Mouse (Mus musculus): ENCODE measurements around the gene Ryr1. TPM values are rescaled to one million over a fixed set of nuclear protein-coding genes. Genes with fewer than 3 reads are reported as not detected.

Ryr1 gene
- polyA plus RNA-seq, 1 experiment from 2014 or later, result 3.3 TPM

GRCm38 (mm10) chr7:29162750-29163525, 38.0 kb upstream of the Ryr1 start:
- Histone ChIP-seq H3K9ac (no peak overlapping the region), H3K36me3 (0 out of 2 replicates have a peak, but pooled peaks cover 7% of the 10 kb centered on the region), H3K27ac (no peak overlapping the region), H3K4me2 (no peak overlapping the region), H3K4me3 (no peak overlapping the region), H3K27me3 (peaks cover 26% of the 10 kb centered on the region), H3K9me3 (no peaks in the 10 kb centered on the region), H3K4me1 (peaks cover 13% of the 10 kb centered on the region)
- 17% methylated on average over 9 of the region's 9 CpGs for WGBS
- no peak for ATAC-seq (ENCODE audit: insufficient number of reproducible peaks, insufficient read depth, low FRiP score, low TSS enrichment, low read depth)

GRCm38 (mm10) chr7:29162294-29162693, 37.3 kb upstream of the Ryr1 start:
- Histone ChIP-seq H3K27me3 (peaks cover 25% of the 10 kb centered on the region), H3K4me1 (peaks cover 8% of the 10 kb centered on the region), H3K4me3 (no peak overlapping the region), H3K9ac (no peak overlapping the region), H3K36me3 (0 out of 2 replicates have a peak, but pooled peaks cover 7% of the 10 kb centered on the region), H3K4me2 (no peak overlapping the region), H3K9me3 (no peaks in the 10 kb centered on the region), H3K27ac (no peak overlapping the region)
- 74% methylated on average over 5 of the region's 5 CpGs for WGBS
- ATAC-seq (ENCODE audit: insufficient number of reproducible peaks, insufficient read depth, low FRiP score, low TSS enrichment, low read depth), result no peak

GRCm38 (mm10) chr7:29158264-29158663, 33.3 kb upstream of the Ryr1 start:
- 2% methylated on average over 5 of the region's 5 CpGs for WGBS
- Histone ChIP-seq H3K27ac (no peak overlapping the region), H3K4me1 (peaks cover 12% of the 10 kb centered on the region), H3K9ac (no peak overlapping the region), H3K4me3 (no peak overlapping the region), H3K27me3 (peaks cover 25% of the 10 kb centered on the region), H3K9me3 (0 out of 2 replicates have a peak, but pooled peaks cover 2% of the 10 kb centered on the region), H3K4me2 (no peak overlapping the region), H3K36me3 (peaks cover 13% of the 10 kb centered on the region; the same call in 1 of the 2 replicates)
- no peak for ATAC-seq (ENCODE audit: insufficient number of reproducible peaks, insufficient read depth, low FRiP score, low TSS enrichment, low read depth)

- H3K9ac ChIP-seq, result peak within 1 kb of the TSS; percentile 81
Measured at GRCm38 (mm10) chr7:29155838-29156782, 31.1 kb upstream of the Ryr1 start, which contains the start of gene Fam98c. Gene Fam98c, minus strand, starts transcription at chr7:29156234.

GRCm38 (mm10) chr7:29155196-29155837, 30.3 kb upstream of the Ryr1 start:
- Histone ChIP-seq H3K4me2 (peak overlapping the region; percentile 96), H3K27me3 (peaks cover 25% of the 10 kb centered on the region), H3K4me1 (peaks cover 3% of the 10 kb centered on the region; the same call in 1 of the 2 replicates), H3K36me3 (peaks cover 6% of the 10 kb centered on the region; the same call in 1 of the 2 replicates), H3K4me3 (peak overlapping the region; percentile 87), H3K9ac (peak overlapping the region; percentile 81), H3K27ac (peak overlapping the region; percentile 79), H3K9me3 (0 out of 2 replicates have a peak, but pooled peaks cover 2% of the 10 kb centered on the region)
- peak; percentile 76 for ATAC-seq (ENCODE audit: insufficient number of reproducible peaks, insufficient read depth, low FRiP score, low TSS enrichment, low read depth)
- WGBS, result 7% methylated on average over 37 of the region's 37 CpGs

More at GRCm38 (mm10) chr7:29155838-29156782, 31.1 kb upstream of the Ryr1 start, which contains the start of gene Fam98c:
- peaks cover 3% of the 10 kb centered on the region; the same call in 1 of the 2 replicates for H3K4me1 ChIP-seq
- H3K4me2 ChIP-seq, result peak within 1 kb of the TSS; percentile 96
- peak within 1 kb of the TSS; percentile 79 for H3K27ac ChIP-seq
- WGBS, result 3% methylated on average over 68 of the region's 68 CpGs
- H3K36me3 ChIP-seq, result peaks cover 6% of the 10 kb centered on the region; the same call in 1 of the 2 replicates
- H3K4me3 ChIP-seq, result peak within 1 kb of the TSS; percentile 87
- H3K9me3 ChIP-seq, result 0 out of 2 replicates have a peak, but pooled peaks cover 2% of the 10 kb centered on the region
- H3K27me3 ChIP-seq, result peaks cover 25% of the 10 kb centered on the region
- ATAC-seq (ENCODE audit: insufficient number of reproducible peaks, insufficient read depth, low FRiP score, low TSS enrichment, low read depth), result peak; percentile 71

- no peak overlapping the region for H3K4me2 ChIP-seq
- WGBS, result 94% methylated on average over 14 of the region's 14 CpGs
- peaks cover 6% of the 10 kb centered on the region; the same call in 1 of the 2 replicates for H3K36me3 ChIP-seq
- H3K27ac ChIP-seq, result no peak overlapping the region
- H3K9ac ChIP-seq, result no peak overlapping the region
- no peak for ATAC-seq (ENCODE audit: insufficient number of reproducible peaks, insufficient read depth, low FRiP score, low TSS enrichment, low read depth)
- H3K9me3 ChIP-seq, result 0 out of 2 replicates have a peak, but pooled peaks cover 2% of the 10 kb centered on the region
- peaks cover 16% of the 10 kb centered on the region for H3K27me3 ChIP-seq
- H3K4me1 ChIP-seq, result peaks cover 3% of the 10 kb centered on the region; the same call in 1 of the 2 replicates
- no peak overlapping the region for H3K4me3 ChIP-seq
Measured at GRCm38 (mm10) chr7:29154018-29154720, 29.2 kb upstream of the Ryr1 start.

- no peaks in the 10 kb centered on the region for H3K27me3 ChIP-seq
- H3K36me3 ChIP-seq, result peaks cover 6% of the 10 kb centered on the region; the same call in 1 of the 2 replicates
- no peak overlapping the region for H3K27ac ChIP-seq
- H3K4me1 ChIP-seq, result peaks cover 3% of the 10 kb centered on the region; the same call in 1 of the 2 replicates
- 0 out of 2 replicates have a peak, but pooled peaks cover 2% of the 10 kb centered on the region for H3K9me3 ChIP-seq
- H3K9ac ChIP-seq, result no peak overlapping the region
- 59% methylated on average over 10 of the region's 10 CpGs for WGBS
- no peak for ATAC-seq (ENCODE audit: insufficient number of reproducible peaks, insufficient read depth, low FRiP score, low TSS enrichment, low read depth)
- H3K4me3 ChIP-seq, result no peak overlapping the region
- no peak overlapping the region for H3K4me2 ChIP-seq
Measured at GRCm38 (mm10) chr7:29151486-29151885, 26.5 kb upstream of the Ryr1 start.

- H3K4me1 ChIP-seq, result no peaks in the 10 kb centered on the region
- no peaks in the 10 kb centered on the region for H3K9me3 ChIP-seq
- no peak overlapping the region for H3K27ac ChIP-seq
- no peaks in the 10 kb centered on the region for H3K36me3 ChIP-seq
- no peaks in the 10 kb centered on the region for H3K27me3 ChIP-seq
- no peak overlapping the region for H3K4me2 ChIP-seq
- ATAC-seq (ENCODE audit: insufficient number of reproducible peaks, insufficient read depth, low FRiP score, low TSS enrichment, low read depth), result no peak
- H3K4me3 ChIP-seq, result no peak overlapping the region
- 91% methylated on average over 15 of the region's 15 CpGs for WGBS
- no peak overlapping the region for H3K9ac ChIP-seq
Measured at GRCm38 (mm10) chr7:29148771-29149170, 23.8 kb upstream of the Ryr1 start.

- Histone ChIP-seq H3K36me3 (no peaks in the 10 kb centered on the region), H3K27ac (no peak overlapping the region), H3K4me3 (no peak overlapping the region), H3K27me3 (no peaks in the 10 kb centered on the region), H3K4me2 (no peak overlapping the region), H3K9me3 (no peaks in the 10 kb centered on the region), H3K4me1 (no peaks in the 10 kb centered on the region), H3K9ac (no peak overlapping the region)
- no peak for ATAC-seq (ENCODE audit: insufficient number of reproducible peaks, insufficient read depth, low FRiP score, low TSS enrichment, low read depth)
- WGBS, result 79% methylated on average over 7 of the region's 7 CpGs
Measured at GRCm38 (mm10) chr7:29146625-29147367, 21.8 kb upstream of the Ryr1 start.

- WGBS, result 92% methylated on average over 4 of the region's 4 CpGs
- no peak for ATAC-seq (ENCODE audit: insufficient number of reproducible peaks, insufficient read depth, low FRiP score, low TSS enrichment, low read depth)
- Histone ChIP-seq H3K9me3 (no peaks in the 10 kb centered on the region), H3K4me1 (no peaks in the 10 kb centered on the region), H3K9ac (no peak overlapping the region), H3K27me3 (no peaks in the 10 kb centered on the region), H3K4me3 (no peak overlapping the region), H3K27ac (no peak overlapping the region), H3K36me3 (no peaks in the 10 kb centered on the region), H3K4me2 (no peak overlapping the region)
Measured at GRCm38 (mm10) chr7:29144006-29144405, 19.0 kb upstream of the Ryr1 start.

Measured in embryonic facial prominence, embryonic 13.5 days (tissue).